Mouse (Mus musculus): ENCODE measurements around the gene Foxl2.

GRCm38 (mm10) chr9:98986476-98987096 is 31.5 kb downstream of the Foxl2 start:
- TF ChIP-seq CTCF (IDR thresholded peaks at IDR 0.05; ENCODE audit: control insufficient read depth, insufficient read depth, low read length) (no peak), POLR2A (IDR thresholded peaks at IDR 0.05; ENCODE audit: borderline replicate concordance, control insufficient read depth, low read depth, low read length) (no peak)

All from bone marrow, adult 2 months (tissue).